Mouse (Mus musculus): ENCODE measurements around the gene Trim72.
"Not testable (repeated sequence)": the region's sequence is repeated elsewhere in the genome, so short reads cannot be mapped to it uniquely, and the experiment has no call there.

Trim72 gene

GRCm38 (mm10) chr7:128009715-128010340 is 6.1 kb downstream of the Trim72 start:
- no peak for DNase-seq

- DNase-seq = no peak
Observed at GRCm38 (mm10) chr7:128012136-128012780, 8.5 kb downstream of the Trim72 start.

- DNase-seq = no peak
Observed at GRCm38 (mm10) chr7:128013116-128013515, 9.4 kb downstream of the Trim72 start.

GRCm38 (mm10) chr7:128016134-128016533 is 12.4 kb downstream of the Trim72 start:
- DNase-seq = not testable (repeated sequence)

- DNase-seq = no peak
Observed at GRCm38 (mm10) chr7:128016650-128017049, 12.9 kb downstream of the Trim72 start.

GRCm38 (mm10) chr7:128018275-128018674 is 14.5 kb downstream of the Trim72 start:
- no peak for DNase-seq

GRCm38 (mm10) chr7:128019187-128019586 is 15.4 kb downstream of the Trim72 start:
- no peak for DNase-seq

- DNase-seq = no peak
Observed at GRCm38 (mm10) chr7:128022974-128023373, 19.2 kb downstream of the Trim72 start.

- DNase-seq = no peak
Observed at GRCm38 (mm10) chr7:128023565-128023964, 19.8 kb downstream of the Trim72 start.

GRCm38 (mm10) chr7:128024364-128024763 is 20.6 kb downstream of the Trim72 start:
- no peak for DNase-seq

- DNase-seq = no peak
Observed at GRCm38 (mm10) chr7:128024932-128025331, 21.2 kb downstream of the Trim72 start.

- DNase-seq = no peak
Observed at GRCm38 (mm10) chr7:128025381-128025780, 21.6 kb downstream of the Trim72 start.

GRCm38 (mm10) chr7:128031403-128031976 is 27.7 kb downstream of the Trim72 start:
- no peak for DNase-seq

- no peak for DNase-seq
Observed at GRCm38 (mm10) chr7:128032290-128032988, 28.7 kb downstream of the Trim72 start.

- DNase-seq = no peak
Observed at GRCm38 (mm10) chr7:128032989-128033293, 29.2 kb downstream of the Trim72 start.

- DNase-seq = no peak
Observed at GRCm38 (mm10) chr7:128033616-128034015, 29.9 kb downstream of the Trim72 start.

GRCm38 (mm10) chr7:128042161-128042820 is 38.5 kb downstream of the Trim72 start:
- not testable (repeated sequence) for DNase-seq

GRCm38 (mm10) chr7:128044142-128044785 is 40.5 kb downstream of the Trim72 start:
- DNase-seq = no peak

GRCm38 (mm10) chr7:128045640-128046039 is 41.9 kb downstream of the Trim72 start:
- no peak for DNase-seq

GRCm38 (mm10) chr7:128048819-128049218 is 45.1 kb downstream of the Trim72 start:
- peak in 1 of 2 experiments; percentile 36 for DNase-seq

GRCm38 (mm10) chr7:128049254-128049653 is 45.5 kb downstream of the Trim72 start:
- no peak for DNase-seq

- peak in 1 of 2 experiments; percentile 19 for DNase-seq
Observed at GRCm38 (mm10) chr7:128050739-128051138, 47.0 kb downstream of the Trim72 start.

- DNase-seq = no peak
Observed at GRCm38 (mm10) chr7:128053061-128053460, 49.3 kb downstream of the Trim72 start.

Measured in spleen, adult 18-20 months (tissue).